8 mouse cellular contexts compared by ENCODE assay signal in the genomic region with DNA sequence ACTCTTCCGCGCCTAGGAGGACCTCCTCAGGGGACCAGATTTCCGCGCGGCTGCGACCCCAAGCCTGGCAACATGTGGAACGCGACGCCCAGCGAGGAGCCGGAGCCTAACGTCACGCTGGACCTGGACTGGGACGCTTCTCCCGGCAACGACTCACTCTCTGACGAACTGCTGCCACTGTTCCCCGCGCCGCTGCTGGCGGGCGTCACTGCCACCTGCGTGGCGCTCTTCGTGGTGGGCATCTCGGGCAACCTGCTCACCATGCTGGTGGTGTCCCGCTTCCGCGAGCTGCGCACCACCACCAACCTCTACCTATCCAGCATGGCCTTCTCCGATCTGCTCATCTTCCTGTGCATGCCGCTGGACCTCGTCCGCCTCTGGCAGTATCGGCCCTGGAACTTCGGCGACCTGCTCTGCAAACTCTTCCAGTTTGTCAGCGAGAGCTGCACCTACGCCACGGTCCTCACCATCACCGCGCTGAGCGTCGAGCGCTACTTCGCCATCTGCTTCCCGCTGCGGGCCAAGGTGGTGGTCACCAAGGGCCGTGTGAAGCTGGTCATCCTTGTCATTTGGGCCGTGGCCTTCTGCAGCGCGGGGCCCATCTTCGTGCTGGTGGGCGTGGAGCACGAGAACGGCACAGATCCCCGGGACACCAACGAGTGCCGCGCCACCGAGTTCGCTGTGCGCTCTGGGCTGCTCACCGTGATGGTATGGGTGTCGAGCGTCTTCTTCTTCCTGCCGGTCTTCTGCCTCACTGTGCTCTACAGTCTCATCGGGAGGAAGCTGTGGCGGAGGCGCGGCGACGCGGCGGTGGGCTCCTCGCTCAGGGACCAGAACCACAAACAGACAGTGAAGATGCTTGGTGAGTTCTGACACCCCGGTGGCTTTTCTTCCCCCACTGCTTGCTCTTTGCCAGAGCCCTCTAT. TPM values are rescaled to one million over a fixed set of nuclear protein-coding genes. Genes with fewer than 3 reads are reported as not detected.
DNase-seq lines count a peak whose midpoint lies in the region; ATAC-seq and TF ChIP-seq lines count a peak whose summit lies in the region.

No protein-coding gene starts in this region.

- under 1% methylated on average over 77 of the region's 77 CpGs for WGBS in hindbrain, postnatal 0 days
- 2% methylated on average over 77 of the region's 77 CpGs for whole genome bisulfite sequencing in olfactory bulb, adult 2 months

- peak; percentile 62; the same call in 1 of the 2 replicates for ATAC-seq in hindbrain, postnatal 0 days

- no peak for TF ChIP-seq CTCF in left cerebral cortex, adult 2 months (IDR thresholded peaks at IDR 0.05)
- no peak for TF ChIP-seq CTCF in hindbrain, postnatal 0 days (IDR thresholded peaks at IDR 0.05; ENCODE audit: low read depth)
- TF ChIP-seq CTCF in olfactory bulb, adult 2 months (IDR thresholded peaks at IDR 0.05; ENCODE audit: insufficient read depth, low read depth, low read length): no peak

- 0 out of 2 replicates have a peak overlapping the region, but pooled peaks have one; percentile 28 for H3K9ac ChIP-seq in hindbrain, postnatal 0 days (replicated peaks; ENCODE audit: low read length)

- peaks cover 8% of the 10 kb centered on the region; the same call in 1 of the 2 replicates for H3K4me1 ChIP-seq in hindbrain, postnatal 0 days (ENCODE audit: insufficient read depth, low read length)
- peaks cover 13% of the 10 kb centered on the region for H3K4me1 ChIP-seq in olfactory bulb, adult 2 months (ENCODE audit: control insufficient read depth, insufficient read depth, low read length)

- no peaks in the 10 kb centered on the region for H3K9me3 ChIP-seq in hindbrain, postnatal 0 days (ENCODE audit: low read length)

- peak overlapping the region; percentile 28 for H3K4me3 ChIP-seq in left cerebral cortex, adult 2 months
- peak overlapping the region; percentile 43 for H3K4me3 ChIP-seq in hindbrain, postnatal 0 days (ENCODE audit: low read length)
- peak overlapping the region; percentile 30 for H3K4me3 ChIP-seq in olfactory bulb, adult 2 months (ENCODE audit: insufficient read depth, low read depth, low read length)

- TF ChIP-seq POLR2A in olfactory bulb, adult 2 months (IDR thresholded peaks at IDR 0.05; ENCODE audit: insufficient read depth, low read depth, low read length): no peak

- no peak overlapping the region for H3K27ac ChIP-seq in left cerebral cortex, adult 2 months
- H3K27ac ChIP-seq in hindbrain, postnatal 0 days: no peak overlapping the region
- no peak overlapping the region for H3K27ac ChIP-seq in olfactory bulb, adult 2 months (ENCODE audit: insufficient read depth, low read depth, low read length)

- H3K36me3 ChIP-seq in hindbrain, postnatal 0 days (ENCODE audit: insufficient read depth, low read length): no peaks in the 10 kb centered on the region

- H3K27me3 ChIP-seq in hindbrain, postnatal 0 days (ENCODE audit: insufficient read depth, low read length): peaks cover 8% of the 10 kb centered on the region

- peak in 1 of 2 experiments; percentile 22 for DNase-seq in left cerebral cortex, adult 2 months (ENCODE audit: extremely low spot score in 1 of 2, low spot score in 2 of 2)
- no peak for DNase-seq in left cerebral cortex, adult 8-10 months (ENCODE audit: low spot score in 2 of 2)
- DNase-seq in embryo, embryonic 9.5 days (ENCODE audit: extremely low spot score): peak; percentile 11
- peak; percentile 5 for DNase-seq in hindbrain, postnatal 0 days (ENCODE audit: low spot score)
- DNase-seq in gastrocnemius, adult 8-10 months (ENCODE audit: low spot score in 2 of 2): no peak
- no peak for DNase-seq in natural killer cell, adult 2 months (ENCODE audit: low spot score in 2 of 2)
- DNase-seq in layer of hippocampus, adult 9-11 months: no peak

- H3K4me2 ChIP-seq in hindbrain, postnatal 0 days (ENCODE audit: low read depth, low read length): peak overlapping the region; percentile 91

- intact Hi-C loops in left cerebral cortex, adult 2 months (cut with DNase I): no loop called here

RNA-seq across cellular contexts. Expression of a gene that starts 0.8 kb away (rescaled TPM):
- total RNA-seq in left cerebral cortex, adult 2 months (2021): under 1 TPM in 1 of 2 experiments, not detected in 1; 0.18 TPM
- total RNA-seq in left cerebral cortex, adult 8-10 months (2022): under 1 TPM in 2 of 4 experiments, not detected in 2; 0.16 to 0.24 TPM
- 1.1 and 1.2 TPM in 2 replicates for total RNA-seq in hindbrain, postnatal 0 days (2014; rRNA removed)
- polyA plus RNA-seq in hindbrain, postnatal 0 days (2015; fragmentation: Nextera tagmentation; extraction: Ambion mirVana): 0.38 and 0.63 TPM in 2 replicates
- polyA plus RNA-seq in olfactory bulb, adult 2 months (2012; ENCODE audit: insufficient read depth, insufficient read length, low replicate concordance, missing spikeins): not detected in 2 replicates
- not detected for total RNA-seq in gastrocnemius, adult 8-10 months (2022)

RNA-seq across cellular contexts. Expression of a gene that starts 55.2 kb away (rescaled TPM):
- total RNA-seq in left cerebral cortex, adult 2 months (2021): 1 to 10 TPM; 1.3 to 2.4 TPM
- total RNA-seq in left cerebral cortex, adult 8-10 months (2022): 1 to 10 TPM; 1.6 to 4.4 (median 1.6) TPM
- 0.36 and 0.73 TPM in 2 replicates for total RNA-seq in hindbrain, postnatal 0 days (2014; rRNA removed)
- polyA plus RNA-seq in hindbrain, postnatal 0 days (2015; fragmentation: Nextera tagmentation; extraction: Ambion mirVana): 0.35 and 0.42 TPM in 2 replicates
- polyA plus RNA-seq in olfactory bulb, adult 2 months (2012; ENCODE audit: insufficient read depth, insufficient read length, low replicate concordance, missing spikeins): not detected in 2 replicates
- 1 to 10 TPM; 5.5 to 7.8 (median 6.5) TPM for total RNA-seq in gastrocnemius, adult 8-10 months (2022)

Comparison
In these comparisons a context has a peak if more than half of its experiments do, and no peak if none do; other contexts are left out.
1. DNase-seq: peak in embryo, embryonic 9.5 days (single experiment) and hindbrain, postnatal 0 days (single experiment); none in left cerebral cortex, adult 8-10 months (0 of 2), gastrocnemius, adult 8-10 months (0 of 2), natural killer cell, adult 2 months (0 of 2) and layer of hippocampus, adult 9-11 months (single experiment).
2. Peak in every context shown above with its lines, with median percentiles within 50 percentile points of each other: H3K4me3 ChIP-seq.